Mouse (Mus musculus): ENCODE measurements around the gene Acp5.

The Acp5 gene

DNA sequence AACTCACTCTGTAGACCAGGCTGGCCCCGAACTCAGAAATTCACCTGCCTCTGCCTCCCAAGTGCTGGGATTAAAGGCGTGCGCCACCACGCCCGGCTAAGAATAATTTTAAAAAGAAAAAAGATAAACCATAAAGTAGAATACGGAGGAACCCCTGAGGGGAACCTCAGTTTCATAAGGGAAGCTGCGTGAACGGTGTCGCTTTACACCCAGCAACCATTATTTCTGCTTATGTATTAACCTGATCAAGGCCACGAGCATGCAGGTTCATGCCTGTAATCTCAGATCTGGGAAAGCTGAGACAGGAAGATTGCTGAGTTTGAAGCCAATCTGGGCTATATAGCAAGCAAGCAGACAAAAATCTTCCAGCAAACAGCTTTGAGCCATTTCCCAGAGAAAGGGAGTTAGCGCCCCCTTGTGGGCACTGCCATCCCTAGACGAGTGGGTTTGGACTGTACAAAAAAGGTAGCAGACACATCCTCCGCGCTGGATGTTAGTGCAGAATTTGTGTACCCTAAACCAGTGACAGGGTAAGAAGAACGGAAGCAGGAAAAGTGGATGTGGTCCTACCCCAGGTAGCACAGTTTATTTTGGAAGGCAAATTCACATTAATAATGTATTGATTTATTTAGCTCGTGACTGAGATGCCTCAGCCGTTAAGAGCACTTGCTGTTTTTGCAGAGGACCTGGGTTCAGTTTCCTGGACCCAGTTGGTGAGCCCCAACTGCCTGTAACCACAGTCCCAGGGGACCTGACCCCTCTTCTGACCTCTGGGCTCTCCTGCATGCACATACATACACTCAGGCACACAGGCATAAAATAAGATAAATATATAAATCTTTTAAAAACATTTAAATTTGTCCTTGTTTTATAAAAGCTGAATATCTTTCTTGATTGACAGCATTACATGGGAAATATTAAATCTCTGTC, 7.9 kb upstream of the Acp5 start:
- 47% methylated on average over 17 of the region's 17 CpGs for WGBS

DNA sequence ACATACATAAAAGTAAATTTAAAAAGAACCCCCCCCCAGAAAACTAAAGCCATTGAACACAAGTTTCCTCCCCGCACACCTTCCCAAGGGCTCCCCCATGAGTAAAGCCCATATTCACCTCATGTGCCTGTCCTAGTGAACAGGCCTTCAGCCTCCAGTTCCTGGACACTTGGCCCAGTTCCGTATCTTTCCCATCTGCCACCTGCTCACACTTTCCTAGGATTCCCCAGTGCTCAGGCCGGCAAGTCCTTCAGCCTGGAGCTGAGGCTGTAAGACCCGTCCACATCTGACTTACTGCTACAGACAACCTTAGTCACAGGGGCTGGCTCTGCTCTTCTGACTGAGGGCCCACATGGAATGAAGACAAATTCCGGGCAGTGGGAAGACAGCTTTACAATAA, 4.2 kb upstream of the Acp5 start:
- WGBS: 85% methylated on average over 5 of the region's 5 CpGs

DNA sequence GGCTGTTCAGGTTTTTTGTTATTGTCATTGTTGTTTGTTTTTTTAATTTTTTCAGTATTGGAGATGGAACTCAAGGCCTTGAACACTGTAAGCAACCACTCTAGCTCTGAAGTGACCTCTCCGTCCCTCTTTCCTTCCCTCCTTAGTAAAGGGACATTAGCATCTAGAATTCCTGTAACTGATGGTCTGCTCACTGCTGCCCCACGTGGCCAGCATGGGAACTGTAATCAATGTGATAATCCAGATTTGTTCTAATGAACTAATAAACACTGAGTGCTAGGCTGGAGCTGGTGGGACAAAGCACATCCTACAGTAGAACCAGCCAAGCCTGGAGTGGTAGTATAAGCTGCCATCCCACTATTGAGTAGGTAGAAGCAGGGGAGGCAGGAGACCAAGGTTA, 3.0 kb upstream of the Acp5 start:
- 20% methylated on average over 2 of the region's 2 CpGs for WGBS

DNA sequence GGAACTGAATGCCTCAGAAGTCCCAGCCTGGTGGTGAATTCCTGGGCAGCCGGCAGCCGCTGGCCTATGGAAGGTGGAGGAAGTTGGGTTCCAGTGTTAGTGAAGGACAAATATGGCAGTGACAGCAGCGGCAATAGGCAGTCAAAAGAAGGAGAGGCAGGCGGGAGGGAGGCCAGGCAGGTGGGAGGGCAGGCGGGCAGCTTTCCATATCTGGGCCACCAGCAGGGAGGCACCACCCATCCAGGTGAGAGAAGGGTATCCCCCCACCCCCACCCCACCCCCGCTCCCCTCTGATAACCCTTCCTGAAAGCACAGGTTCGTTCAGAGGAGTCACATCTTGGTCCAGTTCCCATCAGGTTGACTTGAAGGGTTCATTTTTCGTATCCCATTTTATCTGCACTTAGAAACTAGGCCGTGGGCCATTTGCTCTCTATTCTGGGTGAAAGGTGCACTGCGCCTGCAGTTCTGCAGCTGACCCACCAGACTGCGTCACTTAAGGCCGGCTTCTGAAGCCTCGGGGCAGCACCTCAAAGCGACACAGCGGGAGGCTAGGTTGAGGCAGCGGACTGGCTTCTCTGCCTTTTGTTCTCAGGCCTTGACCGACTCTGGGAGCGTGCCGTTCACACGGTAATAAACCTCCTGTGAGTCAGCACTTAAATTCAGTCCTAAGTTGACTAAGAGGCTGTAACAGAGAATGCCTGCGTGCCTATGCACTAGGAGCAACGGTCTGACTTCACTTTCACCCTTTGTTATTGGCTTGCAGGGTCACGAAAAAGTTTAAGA, 1.4 kb upstream of the Acp5 start:
- WGBS: 58% methylated on average over 23 of the region's 23 CpGs

DNA sequence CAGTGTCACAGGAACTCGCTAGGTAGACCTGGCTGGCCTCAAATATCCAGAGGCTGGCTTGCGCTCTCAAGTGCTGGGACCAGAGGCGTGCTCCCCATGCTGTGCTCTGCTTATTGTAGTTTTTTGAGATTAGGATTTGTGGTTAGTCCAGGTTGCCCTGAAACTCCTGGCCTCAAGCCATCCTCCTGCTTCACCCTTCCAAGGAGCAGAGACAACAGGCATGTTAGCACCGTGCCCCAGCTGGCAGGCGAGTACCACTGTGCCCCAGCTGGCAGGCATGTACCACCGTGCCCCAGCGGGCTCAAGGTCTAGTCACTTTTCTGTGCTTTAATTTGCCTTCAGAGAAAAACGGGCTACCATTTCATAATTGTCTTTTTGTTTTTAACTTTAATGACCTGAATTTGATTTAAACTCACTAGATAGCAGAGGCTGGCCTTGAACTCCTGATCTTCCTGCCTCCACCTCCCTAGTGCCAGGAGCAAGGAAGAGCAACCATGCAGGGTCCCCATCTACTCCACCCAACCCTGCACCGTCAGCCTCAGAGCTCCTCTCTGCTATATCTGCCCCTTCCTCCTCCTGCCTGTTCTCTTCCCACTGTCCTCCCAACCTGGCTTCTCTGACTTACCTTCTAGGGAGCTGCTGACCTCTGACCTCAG, 395 bp downstream of the Acp5 start:
- 85% methylated on average over 9 of the region's 9 CpGs for WGBS

DNA sequence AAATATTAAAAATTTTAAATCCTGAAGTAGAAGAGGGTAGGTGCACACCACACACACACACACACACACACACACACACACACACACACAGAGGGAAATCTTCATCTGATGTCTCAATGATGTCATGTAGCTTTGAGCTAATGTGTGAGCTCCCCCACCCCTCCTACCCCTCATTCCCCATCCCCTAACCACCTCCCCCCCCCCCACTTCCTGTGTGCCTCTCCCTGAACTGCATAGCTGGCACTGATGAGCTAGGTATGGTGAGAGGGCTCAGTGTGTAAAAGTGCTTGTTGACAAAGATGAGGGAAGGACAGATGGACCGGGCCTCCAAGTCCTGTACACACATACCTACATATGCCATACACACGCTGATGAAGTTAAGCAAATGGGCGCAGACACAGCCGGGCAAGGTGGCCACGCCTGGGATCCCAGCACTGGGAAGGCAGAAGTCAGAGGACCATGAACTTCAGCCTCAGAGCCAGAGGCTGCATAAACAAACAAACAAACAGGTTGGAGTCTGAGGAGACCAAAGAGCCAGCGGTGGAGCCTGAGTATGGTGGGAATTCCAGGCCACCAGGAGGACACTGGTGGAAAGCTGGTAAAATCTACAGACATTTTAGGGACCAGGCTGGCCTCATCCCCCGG, 1.1 kb downstream of the Acp5 start:
- WGBS: 94% methylated on average over 7 of the region's 7 CpGs

DNA sequence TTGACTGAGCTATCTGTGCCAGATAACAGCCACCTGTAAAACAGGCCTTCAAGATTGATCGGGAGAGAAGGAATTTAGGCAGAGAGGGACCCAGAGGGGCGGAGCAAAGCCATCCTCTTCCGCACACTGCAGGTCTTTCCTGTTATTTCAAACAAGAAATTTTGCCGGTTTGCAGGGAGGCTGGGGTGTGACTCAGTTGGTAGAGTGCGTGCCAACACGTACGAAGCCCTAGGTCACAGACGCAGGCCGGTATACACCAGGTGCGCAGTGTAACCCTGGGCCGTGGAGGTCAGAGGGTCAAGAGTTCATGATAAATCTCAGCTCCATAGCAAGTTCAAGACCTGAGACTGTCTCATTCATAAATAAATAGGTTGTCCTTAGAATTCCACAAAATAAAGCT, 3.3 kb downstream of the Acp5 start:
- WGBS: 70% methylated on average over 11 of the region's 11 CpGs

DNA sequence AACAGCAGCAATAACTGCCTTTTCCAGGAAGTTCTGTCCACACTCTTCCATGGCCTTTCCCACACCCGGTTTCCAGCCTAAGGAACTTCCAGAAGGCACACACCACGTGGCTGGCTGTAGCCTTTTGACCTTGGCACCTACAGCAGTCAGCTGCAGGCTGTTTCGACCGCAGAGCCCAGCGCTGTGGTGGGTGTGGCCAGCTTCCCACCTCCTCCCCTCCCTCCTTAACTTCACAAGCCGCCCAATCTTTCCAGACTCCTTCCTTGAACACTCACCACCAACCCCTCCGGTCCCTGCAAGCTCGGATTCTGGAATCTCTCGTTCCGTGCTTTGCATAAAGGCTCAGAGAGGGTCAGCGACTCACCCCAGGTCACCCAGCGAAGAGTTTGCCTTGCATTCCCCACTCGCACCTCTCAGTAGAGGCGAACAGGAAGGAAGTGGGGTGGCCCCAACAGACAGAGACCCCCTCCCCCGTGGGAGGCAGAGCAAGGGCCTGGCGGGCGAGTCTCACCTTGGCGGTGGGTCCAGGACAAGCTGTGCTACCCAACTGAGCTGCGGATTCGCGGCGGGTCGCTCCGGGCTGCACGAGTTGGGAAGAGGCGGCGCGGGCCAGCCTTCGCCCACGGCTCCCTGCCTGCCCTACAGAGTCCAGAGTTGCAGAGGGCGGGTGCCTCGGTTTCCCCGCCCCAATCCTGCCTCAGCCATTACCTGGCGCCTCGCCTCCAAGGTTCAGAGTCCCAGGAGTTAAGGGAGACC, 4.1 kb downstream of the Acp5 start:
- 10% methylated on average over 35 of the region's 35 CpGs for WGBS

DNA sequence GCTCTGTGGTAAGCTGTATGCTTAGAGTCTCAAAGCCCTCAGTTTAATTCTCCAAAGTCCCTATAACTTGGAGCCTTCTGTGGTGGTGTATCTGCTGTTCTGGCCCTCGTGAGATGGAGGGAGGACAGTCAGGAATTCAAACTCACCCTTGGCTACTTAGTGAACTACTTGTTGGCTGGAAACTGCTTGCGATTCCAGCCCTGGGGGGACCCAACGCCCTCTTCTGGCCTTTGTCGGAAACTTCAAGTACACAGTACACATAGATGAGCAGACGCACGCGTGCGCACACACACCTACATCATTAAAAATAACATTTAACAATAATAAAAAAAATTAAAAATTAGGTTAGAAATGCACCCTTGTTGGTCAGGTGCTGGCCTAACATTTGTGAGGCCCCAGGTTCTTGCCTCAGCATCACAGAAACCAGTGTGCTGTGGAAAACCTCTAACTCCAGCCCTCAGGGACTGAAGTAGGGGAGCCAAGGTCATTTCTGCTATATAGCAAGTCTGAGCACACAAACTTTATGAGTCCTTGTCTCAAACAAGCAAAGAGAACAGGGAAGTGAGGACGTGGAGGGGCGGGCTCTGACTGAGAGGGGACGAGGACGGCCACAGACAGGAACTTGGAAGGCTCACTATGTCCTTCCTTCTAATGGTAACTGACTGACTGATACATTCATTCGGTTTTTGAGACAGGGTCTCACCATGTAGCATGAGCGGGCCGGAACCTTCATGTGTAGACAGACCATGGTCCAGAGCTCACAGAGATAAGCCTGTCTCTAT, 10.1 kb downstream of the Acp5 start:
- 87% methylated on average over 15 of the region's 15 CpGs for WGBS

DNA sequence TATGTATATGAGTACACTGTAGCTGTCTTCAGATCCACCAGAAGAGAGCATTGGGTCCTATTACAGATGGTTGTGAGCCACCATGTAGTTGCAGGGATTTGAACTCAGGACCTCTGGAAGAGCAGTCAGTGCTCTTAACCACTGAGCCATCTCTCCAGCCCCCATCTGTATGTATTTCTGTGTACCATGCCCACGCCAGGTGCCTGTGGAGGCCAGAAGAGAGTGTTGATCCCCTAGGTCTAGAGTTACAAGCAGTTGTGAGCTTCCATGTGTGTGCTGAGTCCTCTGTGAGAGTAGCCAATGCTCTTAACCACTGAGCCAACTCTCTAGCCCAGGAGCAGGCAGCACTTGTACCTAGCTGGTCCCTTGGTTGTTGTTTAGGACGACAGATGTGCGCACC, 11.3 kb downstream of the Acp5 start:
- 94% methylated on average over 3 of the region's 3 CpGs for WGBS

DNA sequence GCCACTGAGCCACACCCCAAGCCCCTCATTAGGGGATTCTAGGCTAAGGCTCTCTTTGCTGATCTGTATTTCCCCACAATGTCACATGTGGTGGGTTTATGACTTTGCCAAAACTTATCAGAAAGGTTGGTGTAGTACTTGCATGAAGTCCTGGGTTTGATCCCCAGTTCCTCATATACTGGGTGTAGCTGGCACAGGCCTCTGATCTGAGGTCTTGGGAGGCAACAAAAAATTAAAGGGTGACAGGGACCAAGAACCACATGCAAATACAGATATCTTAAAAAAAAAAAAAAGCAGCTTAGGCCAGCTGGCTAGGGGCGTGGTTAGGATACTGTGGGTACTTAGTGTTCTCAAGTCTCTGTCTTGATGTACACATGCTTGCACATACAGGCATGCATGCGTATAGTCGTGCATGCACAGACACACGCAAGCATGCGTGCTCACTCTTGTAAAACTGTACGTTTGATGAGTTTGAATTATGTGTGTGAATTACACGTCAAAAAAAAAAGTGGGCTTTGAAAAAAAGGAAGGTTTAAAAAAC, 12.4 kb downstream of the Acp5 start:
- WGBS: 87% methylated on average over 7 of the region's 7 CpGs

DNA sequence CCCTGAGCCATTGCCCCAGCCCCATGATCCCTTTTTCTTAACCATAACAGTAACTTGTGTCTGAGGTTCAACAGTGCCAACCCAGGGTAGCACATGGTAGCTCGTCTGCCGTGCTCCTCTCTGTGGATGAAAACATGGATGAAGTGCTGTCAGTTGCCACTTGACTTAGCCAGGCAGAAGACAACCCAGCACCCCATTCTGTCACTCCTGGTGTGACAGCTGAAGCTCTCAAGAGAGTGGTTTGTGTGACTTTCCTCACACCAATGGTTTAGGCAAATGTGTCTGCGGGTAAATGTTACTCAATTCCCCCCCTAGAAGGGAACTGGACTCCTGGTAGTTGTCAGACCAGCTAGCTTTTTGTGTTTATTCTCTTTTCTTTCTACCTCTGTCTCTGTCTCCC, 13.5 kb downstream of the Acp5 start:
- WGBS: 81% methylated on average over 3 of the region's 3 CpGs

DNA sequence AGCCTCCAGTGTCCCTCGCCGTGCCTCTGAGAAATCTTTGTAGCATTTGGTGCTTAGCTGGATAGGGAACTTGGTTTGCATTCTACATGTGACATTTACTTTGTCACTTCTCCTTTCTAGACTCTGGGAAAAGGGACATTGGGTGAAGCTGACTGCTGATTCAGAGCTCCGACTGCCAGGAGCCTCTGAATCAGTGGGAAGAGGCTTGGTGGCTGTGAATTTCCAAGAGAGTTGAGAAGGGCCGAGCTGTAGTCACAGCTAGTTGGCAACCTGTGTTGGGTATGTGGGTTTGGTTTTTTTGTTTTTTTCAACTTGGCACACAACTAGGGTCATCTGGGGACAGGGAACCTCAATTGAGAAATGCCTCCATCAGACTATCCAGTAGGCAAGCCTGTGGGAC, 16.0 kb downstream of the Acp5 start:
- WGBS: 41% methylated on average over 4 of the region's 4 CpGs

DNA sequence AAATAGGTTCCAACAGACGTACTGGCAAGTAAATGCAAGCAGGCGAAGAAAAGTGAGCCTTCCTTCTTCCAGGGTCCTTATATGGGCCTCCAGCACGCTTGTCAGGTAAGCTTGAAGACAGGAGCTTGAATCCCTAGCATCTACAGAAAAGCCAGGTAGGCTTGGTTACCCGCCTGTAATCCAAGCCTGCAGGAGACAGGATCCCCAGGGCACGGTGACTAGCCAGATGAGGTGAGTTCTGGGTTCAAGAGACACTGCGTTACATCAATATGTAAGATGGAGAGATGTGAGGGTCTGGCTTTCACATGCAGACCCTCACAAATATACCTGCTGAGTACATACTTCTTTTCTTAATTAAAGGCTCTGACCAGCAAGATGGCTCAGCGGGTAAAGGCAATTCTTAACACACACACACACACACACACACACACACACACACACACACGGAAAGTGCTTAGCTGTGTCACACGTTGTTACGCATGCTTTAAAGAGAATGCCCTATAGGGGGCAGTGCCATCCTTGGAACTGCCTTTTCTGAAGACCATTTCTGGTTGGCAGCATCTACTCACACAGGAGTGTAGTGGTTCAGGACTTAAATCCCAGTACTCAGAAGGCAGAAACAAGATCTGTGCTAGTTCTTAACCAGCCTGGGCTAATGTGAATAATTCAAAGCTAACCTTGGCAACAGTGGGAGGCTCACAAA, 17.6 kb downstream of the Acp5 start:
- WGBS: 33% methylated on average over 10 of the region's 10 CpGs

DNA sequence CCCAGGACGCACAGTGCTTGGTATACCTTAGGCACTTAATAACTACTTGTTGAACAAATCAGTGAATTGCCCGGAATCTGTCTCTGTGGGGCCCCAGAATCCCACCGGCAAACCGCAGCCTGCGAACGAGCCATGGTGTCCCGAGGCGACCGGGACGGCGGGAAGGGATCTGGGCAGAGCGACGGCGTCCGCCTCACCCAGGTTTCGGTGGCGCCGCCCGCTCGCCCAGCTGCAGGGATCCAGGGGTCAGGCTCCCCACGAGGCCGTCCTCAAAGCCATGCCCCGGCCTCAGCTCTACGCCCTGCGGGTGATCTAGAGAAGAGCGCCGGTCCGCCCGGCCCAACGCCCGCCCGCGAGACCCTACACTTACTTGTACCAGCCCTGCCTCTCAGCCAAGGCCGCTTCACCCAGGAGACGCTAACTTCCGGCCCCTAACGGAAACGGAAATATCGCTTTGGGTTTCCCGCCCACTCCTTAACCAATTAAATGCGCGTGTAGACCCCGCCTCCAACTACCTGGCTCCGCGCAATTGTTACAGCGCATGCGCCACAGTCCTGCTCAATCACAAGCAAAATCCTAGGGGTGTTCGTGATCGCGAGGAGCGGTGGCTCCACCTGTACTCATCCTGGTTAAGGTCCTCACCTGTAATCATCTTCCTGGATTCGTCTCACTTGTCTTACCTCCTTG, 18.6 kb downstream of the Acp5 start, which contains the start of gene Elof1:
TSS of gene Elof1 (minus strand) at position 433 of the 687 bp plus-strand sequence.
- WGBS: under 1% methylated on average over 52 of the region's 52 CpGs

DNA sequence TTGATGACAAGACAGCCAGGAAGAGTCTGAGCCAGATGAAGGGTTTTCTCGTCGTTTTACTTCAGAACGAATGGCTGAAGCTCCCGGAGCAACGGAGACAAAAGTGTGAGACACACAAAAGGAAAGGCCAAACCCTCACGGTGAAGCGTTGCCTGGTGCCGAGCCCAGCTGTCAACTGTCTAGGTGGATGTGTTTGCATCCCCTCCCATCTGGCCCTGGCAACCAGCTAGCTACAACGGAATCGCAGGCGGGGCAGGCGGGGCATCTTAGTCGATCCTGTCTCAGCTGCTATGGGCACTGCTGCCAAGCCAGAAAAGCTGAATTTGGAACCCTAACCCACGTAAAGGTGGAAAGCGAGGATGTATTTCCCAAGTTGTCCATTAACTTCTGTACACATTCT, 19.4 kb downstream of the Acp5 start:
- WGBS: 10% methylated on average over 15 of the region's 15 CpGs

DNA sequence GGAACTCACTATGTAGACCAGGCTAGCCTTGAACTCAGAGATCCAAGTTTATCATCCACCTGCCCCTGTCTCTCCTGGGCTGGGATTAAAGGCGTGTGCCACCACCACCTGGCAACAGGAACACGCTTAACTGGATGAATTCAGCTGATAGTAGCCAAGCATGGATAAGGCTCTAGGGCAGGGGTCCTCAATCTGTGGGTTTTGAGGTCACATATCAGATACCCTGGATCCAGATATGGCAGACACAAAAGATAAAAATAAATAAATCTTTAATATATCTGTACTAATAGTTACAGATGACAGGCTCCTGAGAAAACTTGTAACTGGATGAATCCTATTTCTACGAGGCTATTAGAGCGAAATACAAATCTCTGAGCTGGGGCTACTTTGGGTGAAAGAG, 19.9 kb downstream of the Acp5 start:
- WGBS: 91% methylated on average over 4 of the region's 4 CpGs

DNA sequence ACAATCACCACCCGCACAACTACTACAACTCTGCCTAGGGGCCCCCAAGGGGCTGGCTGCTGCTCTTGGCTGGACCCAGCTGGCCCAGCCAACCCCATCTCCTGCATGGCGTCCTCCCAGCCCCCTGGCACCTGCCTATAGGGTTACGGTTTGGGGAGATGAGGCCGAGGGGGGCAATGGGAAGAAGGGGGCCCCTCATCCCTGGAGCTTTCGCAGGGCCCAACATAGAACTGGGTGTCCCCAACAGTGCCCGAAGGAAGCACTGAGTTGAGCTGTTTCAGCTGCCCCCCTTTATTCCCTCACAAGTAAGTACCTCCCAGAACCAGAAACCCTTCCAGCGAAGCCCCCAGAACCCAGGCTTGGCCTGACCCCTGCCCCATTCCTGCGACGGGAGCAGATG, 27.3 kb downstream of the Acp5 start:
- WGBS: 88% methylated on average over 9 of the region's 9 CpGs

DNA sequence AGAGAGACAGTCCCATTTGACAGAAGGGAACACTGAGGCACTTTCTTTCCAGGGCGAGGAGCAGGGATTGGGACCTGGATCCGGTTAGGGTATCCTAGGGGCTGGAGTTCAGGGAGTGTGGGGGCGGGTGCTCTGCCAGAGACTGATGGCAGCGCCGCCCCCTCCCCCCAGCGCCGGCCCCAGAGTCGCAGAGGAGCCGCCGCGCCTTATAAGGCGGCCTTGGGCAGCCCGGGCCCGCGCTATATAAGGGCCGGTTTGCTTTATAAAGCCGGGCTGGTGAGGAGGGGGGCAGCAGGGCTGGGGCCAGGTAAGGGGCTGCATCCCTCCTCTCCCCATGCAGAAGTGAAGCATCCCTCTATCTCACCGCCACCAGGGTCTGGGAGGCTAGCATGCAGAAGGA, 35.6 kb downstream of the Acp5 start:
- WGBS: 7% methylated on average over 18 of the region's 18 CpGs
